Mouse (Mus musculus) ovary, adult 18-20 months (tissue): ENCODE results near the gene Pkp2.

Experiments
- DNase-seq: peaks from one replicate; pipeline ENCODE4 v3.0.0; 2022; ENCODE audit warnings: low spot score, mixed read lengths

Pkp2 gene

DNA sequence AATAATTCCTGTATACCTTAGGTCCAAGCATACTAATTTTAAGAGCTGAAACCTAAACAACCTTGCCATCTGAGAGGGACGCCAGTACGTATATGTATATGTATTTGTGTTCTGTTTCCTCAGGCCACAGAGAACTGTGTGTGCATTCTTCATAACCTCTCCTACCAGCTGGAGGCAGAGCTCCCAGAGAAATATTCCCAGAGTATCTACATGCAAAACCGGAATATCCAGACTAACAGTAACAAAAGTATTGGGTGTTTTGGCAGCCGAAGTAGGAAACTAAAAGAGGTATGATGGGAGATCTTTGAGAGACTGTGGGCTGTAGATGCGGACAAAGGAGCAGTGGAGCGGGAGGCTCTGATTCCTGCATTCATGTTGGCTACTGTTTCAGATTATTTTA lies 48.4 kb downstream of the Pkp2 start:
- no peak for DNase-seq

DNA sequence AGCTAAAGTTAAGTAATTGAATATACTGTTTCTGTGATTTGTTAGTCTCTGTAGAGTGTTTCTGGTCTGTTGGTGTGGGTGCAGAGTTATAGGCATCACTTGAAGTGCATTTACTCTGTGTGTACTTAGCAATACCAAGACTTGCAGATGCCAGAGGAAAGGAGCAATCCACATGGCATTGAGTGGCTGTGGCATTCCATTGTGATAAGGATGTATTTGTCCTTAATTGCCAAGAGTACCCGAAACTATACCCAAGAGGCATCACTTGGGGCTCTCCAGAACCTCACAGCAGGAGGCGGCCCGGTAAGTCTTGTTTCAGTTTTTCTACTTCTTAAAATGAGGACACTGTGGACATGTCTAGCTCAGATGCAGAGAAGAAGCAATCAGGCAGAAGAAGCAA lies 49.3 kb downstream of the Pkp2 start:
- no peak for DNase-seq

DNA sequence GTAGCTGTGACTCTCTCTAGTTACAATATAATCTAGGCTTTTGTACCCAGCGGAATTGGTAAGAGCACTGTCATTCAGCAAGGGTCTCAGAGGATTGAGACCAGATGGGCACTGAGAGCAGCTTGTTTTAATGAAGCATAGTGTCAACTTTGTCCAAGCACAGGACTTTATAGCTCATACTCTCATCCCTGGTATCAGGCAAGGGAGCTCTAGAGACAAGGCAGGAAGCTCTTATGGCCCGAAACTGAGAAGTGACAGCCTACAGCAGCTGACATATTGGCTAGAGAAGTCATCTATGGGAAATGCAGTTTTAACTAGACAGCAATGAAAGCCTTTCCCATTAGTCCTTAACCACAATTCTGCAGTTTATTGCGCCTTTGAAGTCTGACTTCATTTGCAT lies 59.9 kb downstream of the Pkp2 start:
- DNase-seq: no peak

DNA sequence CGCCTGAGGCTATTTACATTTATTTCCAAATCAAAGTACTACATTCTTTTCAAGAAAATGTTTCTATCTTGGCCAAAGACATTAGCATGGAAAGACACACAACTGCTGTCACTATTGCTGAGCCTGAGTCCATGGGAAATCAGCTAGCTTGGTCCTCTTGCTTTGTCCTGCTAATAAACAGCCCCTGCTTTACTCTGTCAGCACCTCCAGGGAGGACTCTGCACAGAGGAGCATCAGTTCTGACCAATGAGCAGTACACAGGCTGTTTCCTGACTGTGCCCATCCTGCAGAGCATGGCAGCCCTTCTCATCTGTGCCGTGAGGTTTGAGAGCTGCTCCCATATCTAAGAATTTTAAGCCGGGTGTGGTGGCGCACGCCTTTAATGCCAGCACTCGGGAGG lies 60.6 kb downstream of the Pkp2 start:
- DNase-seq: no peak

DNA sequence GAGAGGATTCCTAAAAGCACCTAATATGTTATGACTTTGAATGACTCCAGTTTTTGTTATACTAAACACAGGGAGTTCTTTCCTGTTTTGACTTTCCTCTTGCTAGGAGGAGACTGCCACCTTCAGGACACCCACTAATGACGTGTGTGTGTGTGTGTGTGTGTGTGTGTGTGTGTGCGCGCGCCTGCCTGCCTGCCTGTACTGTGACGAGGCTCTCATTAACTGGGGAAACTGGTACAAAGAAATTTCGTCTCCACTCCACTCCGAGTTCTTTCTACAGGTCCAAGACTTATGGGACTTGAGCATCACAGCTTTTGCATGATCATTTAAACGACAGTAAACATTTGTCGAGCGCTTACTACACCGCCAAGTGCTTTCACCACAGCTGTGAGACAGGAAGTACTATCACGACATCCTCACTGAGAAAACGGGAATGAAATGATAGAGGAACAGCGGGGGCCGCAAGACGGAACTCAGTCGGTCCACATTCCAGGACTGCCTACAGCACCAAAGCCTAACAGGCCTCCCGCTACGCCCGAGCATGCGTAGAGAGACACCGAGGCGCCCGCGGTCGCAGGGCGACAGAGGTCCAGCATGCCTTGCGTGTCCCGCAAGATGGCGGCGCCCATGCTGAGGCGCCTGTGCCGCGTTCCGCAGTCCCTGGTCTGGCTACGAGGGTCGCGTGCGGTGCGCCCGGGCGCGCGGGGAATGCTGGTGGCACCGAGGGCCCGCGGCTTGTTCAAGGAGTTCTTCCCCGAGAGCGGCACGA lies 89.4 kb downstream of the Pkp2 start, which contains the start of gene Yars2:
Gene Yars2, plus strand, starts transcription at position 597 of the 769 bp plus-strand sequence.
- peak; percentile 89 for DNase-seq

DNA sequence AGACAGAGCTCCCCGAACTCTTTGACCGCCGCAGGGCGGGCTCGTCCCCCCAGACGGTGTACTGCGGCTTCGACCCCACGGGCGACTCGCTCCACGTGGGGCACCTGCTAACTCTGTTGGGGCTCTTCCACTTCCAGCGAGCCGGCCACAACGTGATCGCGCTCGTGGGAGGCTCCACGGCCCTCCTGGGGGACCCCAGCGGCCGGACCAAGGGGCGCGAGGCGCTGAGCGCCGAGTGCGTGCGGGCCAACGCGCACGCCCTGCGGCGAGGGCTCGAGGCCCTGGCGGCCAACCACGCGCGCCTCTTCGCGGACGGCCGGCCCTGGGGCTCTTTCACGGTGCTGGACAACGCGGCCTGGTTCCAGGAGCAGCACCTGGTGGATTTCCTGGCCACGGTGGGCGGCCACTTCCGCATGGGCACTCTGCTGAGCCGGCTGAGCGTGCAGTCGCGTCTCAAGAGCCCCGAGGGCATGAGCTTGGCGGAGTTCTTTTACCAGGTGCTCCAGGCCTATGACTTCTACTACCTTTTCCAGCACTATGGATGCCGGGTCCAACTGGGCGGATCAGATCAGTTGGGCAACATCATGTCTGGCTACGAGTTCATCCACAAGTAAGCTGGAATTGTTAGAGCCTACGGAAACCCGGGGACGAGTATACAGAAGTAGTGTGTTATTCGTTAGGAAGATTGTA lies 90.2 kb downstream of the Pkp2 start:
- peak; percentile 6 for DNase-seq

DNA sequence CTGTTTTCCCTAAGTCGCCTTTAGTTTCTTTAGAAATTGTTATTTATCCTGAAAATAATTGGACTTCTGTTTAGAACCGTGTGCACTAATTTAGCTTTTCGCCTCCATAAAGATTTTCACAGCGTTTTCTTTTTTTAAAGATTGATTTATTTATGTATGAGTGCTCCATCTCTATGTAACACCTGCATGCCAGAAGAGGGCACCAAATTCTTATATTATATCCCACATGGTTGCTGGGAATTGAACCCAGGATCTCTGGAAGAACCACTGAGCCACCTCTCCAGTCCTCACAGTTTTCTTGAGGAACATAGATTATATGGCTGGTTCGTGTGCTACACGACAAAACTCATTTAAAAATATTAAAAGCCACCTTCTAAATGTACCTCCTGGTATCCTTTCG lies 90.8 kb downstream of the Pkp2 start:
- no peak for DNase-seq

DNA sequence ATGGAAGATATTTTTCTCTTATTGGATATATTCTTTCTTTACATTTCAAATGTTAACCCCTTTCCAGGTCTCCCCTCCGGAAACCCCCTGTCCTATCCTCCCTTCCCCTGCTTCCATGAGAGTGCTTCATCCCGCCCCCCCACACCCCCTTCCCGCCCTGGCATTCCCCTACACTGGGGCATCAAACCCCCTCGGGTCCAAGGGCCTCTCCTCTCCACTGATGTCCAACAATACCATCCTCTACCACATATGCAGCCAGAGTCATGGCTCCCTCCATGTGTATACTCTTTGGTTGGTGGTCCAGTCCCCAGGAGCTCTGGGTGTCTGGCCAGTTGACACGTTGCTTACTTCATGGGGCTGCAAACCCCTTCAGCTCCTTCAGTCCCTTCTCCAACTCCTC lies 98.2 kb downstream of the Pkp2 start:
- DNase-seq: no peak
